Comparison of ENCODE assay signal across 8 mouse cellular contexts in the genomic region with DNA sequence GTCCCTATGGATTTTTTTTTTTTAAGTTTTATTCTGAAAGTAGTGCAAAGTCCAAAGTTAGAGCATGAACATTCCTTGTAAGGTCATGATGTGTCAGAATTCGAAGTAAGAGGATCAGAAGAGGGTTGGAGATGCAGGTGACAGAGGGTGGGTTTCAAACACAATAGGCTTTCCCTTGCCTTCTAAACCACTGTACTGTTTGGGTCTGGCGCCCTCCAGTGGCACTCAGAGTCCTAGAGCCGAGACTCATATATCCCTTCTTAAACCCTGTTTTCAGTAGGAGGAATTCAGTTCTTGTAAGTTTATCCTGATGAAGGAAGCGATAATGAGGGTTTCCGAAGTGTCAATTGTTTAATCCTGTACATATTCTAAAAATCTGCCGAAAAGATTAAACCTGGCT. TPM values are rescaled to one million over a fixed set of nuclear protein-coding genes. Genes with fewer than 3 reads are reported as not detected.
DNase-seq lines count a peak whose midpoint lies in the region; ATAC-seq and TF ChIP-seq lines count a peak whose summit lies in the region.

No protein-coding gene starts in this region.

- no peak overlapping the region for H3K4me2 ChIP-seq in forebrain, embryonic 16.5 days (ENCODE audit: low read length)
- H3K4me2 ChIP-seq in hindbrain, postnatal 0 days (ENCODE audit: low read depth, low read length), result peak overlapping the region; percentile 86

- peak; percentile 65 for DNase-seq in ZHBTc4 (ENCODE audit: low read depth, low spot score)
- peak; percentile 29 for DNase-seq in cerebellum, adult 11 months
- peak; percentile 90 for DNase-seq in hindbrain, postnatal 0 days (ENCODE audit: low spot score)
- peak; percentile 55 to 92 for DNase-seq in layer of hippocampus, postnatal 25 days (ENCODE audit: extremely low spot score in 1 of 2, low spot score in 1 of 2)
- DNase-seq in right cerebral cortex, postnatal 14 days, result peak; percentile 87

- no peak overlapping the region for H3K27ac ChIP-seq in forebrain, embryonic 16.5 days (ENCODE audit: low read length)
- H3K27ac ChIP-seq in hindbrain, postnatal 0 days, result no peak overlapping the region

- H3K4me3 ChIP-seq in forebrain, embryonic 16.5 days (replicated peaks; ENCODE audit: low read length), result no peak overlapping the region
- peak overlapping the region; percentile 46; the same call in 1 of the 2 replicates for H3K4me3 ChIP-seq in hindbrain, postnatal 0 days (ENCODE audit: low read length)

- no peak overlapping the region for H3K9ac ChIP-seq in forebrain, embryonic 16.5 days (replicated peaks; ENCODE audit: low read depth, low read length)
- no peak overlapping the region for H3K9ac ChIP-seq in hindbrain, postnatal 0 days (replicated peaks; ENCODE audit: low read length)

- peaks cover 16% of the 10 kb centered on the region for H3K27me3 ChIP-seq in forebrain, embryonic 16.5 days (replicated peaks; ENCODE audit: control insufficient read depth, insufficient read depth, low read length)
- H3K27me3 ChIP-seq in hindbrain, postnatal 0 days (ENCODE audit: insufficient read depth, low read length), result no peaks in the 10 kb centered on the region

- no peaks in the 10 kb centered on the region for H3K36me3 ChIP-seq in forebrain, embryonic 16.5 days (ENCODE audit: control insufficient read depth, insufficient read depth)
- H3K36me3 ChIP-seq in hindbrain, postnatal 0 days (ENCODE audit: insufficient read depth, low read length), result no peaks in the 10 kb centered on the region

- peak; percentile 83 for ATAC-seq in forebrain, embryonic 16.5 days
- ATAC-seq in hindbrain, postnatal 0 days, result peak; percentile 80
- ATAC-seq in megakaryocyte, adult 5-6 weeks (ENCODE audit: poor library complexity, severe bottlenecking), result peak; percentile 57
- ATAC-seq in erythroblast, adult 5-6 weeks (replicated peaks; ENCODE audit: low FRiP score, poor library complexity, severe bottlenecking), result no peak

- H3K9me3 ChIP-seq in forebrain, embryonic 16.5 days (ENCODE audit: control insufficient read depth, low read length), result no peaks in the 10 kb centered on the region
- H3K9me3 ChIP-seq in hindbrain, postnatal 0 days (ENCODE audit: low read length), result no peaks in the 10 kb centered on the region

- TF ChIP-seq CTCF in hindbrain, postnatal 0 days (IDR thresholded peaks at IDR 0.05; ENCODE audit: low read depth), result peak; percentile 94

- 6% methylated on average over 6 of the region's 6 CpGs for WGBS in forebrain, embryonic 16.5 days
- 7% methylated on average over 6 of the region's 6 CpGs for WGBS in hindbrain, postnatal 0 days

- peaks cover 6% of the 10 kb centered on the region; the same call in 1 of the 2 replicates for H3K4me1 ChIP-seq in forebrain, embryonic 16.5 days (replicated peaks; ENCODE audit: control insufficient read depth, insufficient read depth, low read length)
- H3K4me1 ChIP-seq in hindbrain, postnatal 0 days (ENCODE audit: insufficient read depth, low read length), result no peaks in the 10 kb centered on the region

RNA-seq across cellular contexts. Expression of a gene that starts 1.4 kb away (rescaled TPM):
- 0.71 and 1.1 TPM in 2 replicates for polyA plus RNA-seq in forebrain, embryonic 16.5 days (2015; fragmentation: Nextera tagmentation; extraction: Ambion mirVana)
- total RNA-seq in hindbrain, postnatal 0 days (2014; rRNA removed), result 4.5 and 4.7 TPM in 2 replicates
- polyA plus RNA-seq in hindbrain, postnatal 0 days (2015; fragmentation: Nextera tagmentation; extraction: Ambion mirVana), result 2.4 and 2.9 TPM in 2 replicates
- 1 to 10 TPM; 1.5 to 2.5 TPM for total RNA-seq in layer of hippocampus, postnatal 25 days (2021)
- not detected in 2 replicates for total RNA-seq in megakaryocyte, adult 5-6 weeks (2015)
- not detected in 2 replicates for total RNA-seq in megakaryocyte, adult 5-6 weeks (2017)
- not detected in 2 replicates for total RNA-seq in erythroblast, adult 5-6 weeks (2015; ENCODE audit: low replicate concordance)
- not detected in 2 replicates for total RNA-seq in erythroblast, adult 5-6 weeks (2017; ENCODE audit: low replicate concordance)

Comparison
In these comparisons a context has a peak if more than half of its experiments do, and no peak if none do; other contexts are left out.
1. DNase-seq: peak in every context shown above with its lines; median percentile 90 in hindbrain, postnatal 0 days; 87 in right cerebral cortex, postnatal 14 days; 74 in layer of hippocampus, postnatal 25 days; 65 in ZHBTc4; 29 in cerebellum, adult 11 months.